Mouse (Mus musculus) hindbrain, postnatal 0 days (tissue): ENCODE results near the gene Gpx5. TPM values are rescaled to one million over a fixed set of nuclear protein-coding genes. Genes with fewer than 3 reads are reported as not detected.
A peak's percentile ranks its signal among the peaks of the same experiment; 100 is the strongest.

Experiments used
- ATAC-seq: fragments of 200-750 bp; cut with Nextera tagmentation; 2 replicates; pipeline ENCODE4 v1.8.0; 2017; ENCODE audit warnings: mild to moderate bottlenecking, moderate TSS enrichment, moderate library complexity
- DNase-seq: peaks from one replicate; pipeline ENCODE4 v3.0.0-alpha.2; 2015; ENCODE audit warnings: low spot score
- H3K27ac ChIP-seq: fragments of 300-500 bp; sonication (generic); 2 replicates; pipeline ENCODE4 v1.5.1; 2014; ENCODE audit warnings: mild to moderate bottlenecking
- H3K27me3 ChIP-seq: fragments of 300-500 bp; sonication (generic); 2 replicates; pipeline ENCODE4 v1.6.1; 2014; ENCODE audit warnings: low read length, mixed read lengths; ENCODE audit not compliant: insufficient read depth
- H3K36me3 ChIP-seq: fragments of 300-500 bp; sonication (generic); 2 replicates; pipeline ENCODE4 v1.6.1; 2014; ENCODE audit warnings: low read length, mixed read lengths; ENCODE audit not compliant: insufficient read depth
- H3K4me1 ChIP-seq: fragments of 300-500 bp; sonication (generic); 2 replicates; pipeline ENCODE4 v1.6.1; 2014; ENCODE audit warnings: antibody characterized with exemption, low read length, mixed read lengths; ENCODE audit not compliant: insufficient read depth
- H3K4me2 ChIP-seq: fragments of 300-500 bp; sonication (generic); 2 replicates; pipeline ENCODE4 v1.6.1; 2014; ENCODE audit warnings: low read depth, mild to moderate bottlenecking, low read length, moderate library complexity, mixed read lengths
- H3K4me3 ChIP-seq: fragments of 300-500 bp; sonication (generic); 2 replicates; pipeline ENCODE4 v1.5.1; 2014; ENCODE audit warnings: low read length
- H3K9ac ChIP-seq: fragments of 300-500 bp; sonication (generic); replicated peaks from 2 replicates; pipeline ENCODE4 v1.6.1; 2014; ENCODE audit warnings: mild to moderate bottlenecking, low read length, moderate library complexity, mixed read lengths
- H3K9me3 ChIP-seq: fragments of 300-500 bp; sonication (generic); 2 replicates; pipeline ENCODE4 v1.6.1; 2016; ENCODE audit warnings: low read length, mixed read lengths
- CTCF ChIP-seq: IDR thresholded peaks from 2 replicates; pipeline ENCODE4 v1.5.1; 2016; ENCODE audit warnings: antibody characterized with exemption, control low read depth, low read depth
- WGBS: fragments of 180-500 bp; shearing (Covaris S2); extraction: QIAGEN DNeasy Blood & Tissue Kit; methylation state at CpG from one replicate; pipeline ENCODE4 v1.1.7; 2014; 5-methylcytosine and 5-hydroxymethylcytosine counted together
- polyA plus RNA-seq: library from polyadenylated mRNA; unstranded; fragments of >200 nt; fragmentation: Nextera tagmentation; extraction: Ambion mirVana; gene quantifications from 2 replicates; pipeline ENCODE4 v1.2.1, GENCODE M21; 2015
- total RNA-seq: library from RNA; depleted of rRNA; stranded (reverse); fragments of >200 nt; gene quantifications from 2 replicates; pipeline ENCODE4 v1.2.3, GENCODE M21; 2014

Gene Gpx5
- total and polyA plus RNA-seq, 2 experiments from 2014 or later: not detected

DNA sequence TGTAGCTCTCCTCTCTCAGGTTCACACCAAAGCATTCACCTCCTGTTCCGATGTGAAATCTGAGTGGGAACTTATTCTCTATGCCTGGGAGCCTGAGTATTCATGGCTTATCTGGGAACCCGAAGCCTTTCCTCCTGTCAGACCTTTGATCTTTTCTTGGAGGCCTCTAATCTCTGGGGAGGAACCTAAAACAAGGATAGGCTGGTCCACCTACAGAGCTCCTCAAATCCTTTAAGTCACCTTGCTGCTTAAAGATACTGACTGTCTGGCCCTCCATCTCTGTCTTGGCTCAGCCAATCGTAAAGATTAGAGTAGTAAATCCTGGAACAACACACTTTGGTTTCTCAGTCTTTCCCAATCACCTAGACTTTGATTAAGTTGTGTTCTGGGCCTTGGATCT lies 6.0 kb upstream of the Gpx5 start:
- Histone ChIP-seq H3K4me2 (no peak overlapping the region), H3K9me3 (no peaks in the 10 kb centered on the region), H3K4me1 (no peaks in the 10 kb centered on the region), H3K4me3 (no peak overlapping the region), H3K27me3 (no peaks in the 10 kb centered on the region), H3K36me3 (no peaks in the 10 kb centered on the region), H3K9ac (no peak overlapping the region), H3K27ac (no peak overlapping the region)
- DNase-seq (no peak), ATAC-seq (no peak)
- WGBS: 61% methylated on average over 3 of the region's 3 CpGs
- no peak for TF ChIP-seq CTCF

DNA sequence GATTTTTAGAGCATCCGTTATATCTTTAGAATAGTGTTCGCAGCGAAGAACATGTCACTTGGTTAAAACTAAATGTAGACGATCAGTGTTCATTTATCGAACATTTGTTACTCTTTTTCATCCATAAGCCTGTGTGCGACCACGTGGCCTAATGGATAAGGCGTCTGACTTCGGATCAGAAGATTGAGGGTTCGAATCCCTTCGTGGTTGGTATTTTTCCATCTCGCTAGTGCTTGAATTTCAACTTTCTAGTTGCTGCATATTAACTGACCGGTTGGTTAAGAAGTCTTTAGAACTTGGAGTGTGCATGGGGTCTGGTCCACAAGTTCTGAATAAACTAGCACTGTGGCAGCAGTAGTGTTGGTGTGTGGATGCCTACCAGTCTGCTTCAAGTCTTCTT lies 13.0 kb downstream of the Gpx5 start:
- H3K27me3 ChIP-seq: no peaks in the 10 kb centered on the region
- H3K36me3 ChIP-seq: no peaks in the 10 kb centered on the region
- H3K4me3 ChIP-seq: peak overlapping the region; percentile 46
- no peak overlapping the region for H3K27ac ChIP-seq
- H3K9ac ChIP-seq: peak overlapping the region; percentile 22; the same call in 1 of the 2 replicates
- no peak for TF ChIP-seq CTCF
- DNase-seq (peak; percentile 94), ATAC-seq (peak; percentile 86)
- H3K9me3 ChIP-seq: no peaks in the 10 kb centered on the region
- H3K4me1 ChIP-seq: 0 out of 2 replicates have a peak, but pooled peaks cover 7% of the 10 kb centered on the region
- WGBS: under 1% methylated on average over 13 of the region's 13 CpGs
- peak overlapping the region; percentile 63 for H3K4me2 ChIP-seq

DNA sequence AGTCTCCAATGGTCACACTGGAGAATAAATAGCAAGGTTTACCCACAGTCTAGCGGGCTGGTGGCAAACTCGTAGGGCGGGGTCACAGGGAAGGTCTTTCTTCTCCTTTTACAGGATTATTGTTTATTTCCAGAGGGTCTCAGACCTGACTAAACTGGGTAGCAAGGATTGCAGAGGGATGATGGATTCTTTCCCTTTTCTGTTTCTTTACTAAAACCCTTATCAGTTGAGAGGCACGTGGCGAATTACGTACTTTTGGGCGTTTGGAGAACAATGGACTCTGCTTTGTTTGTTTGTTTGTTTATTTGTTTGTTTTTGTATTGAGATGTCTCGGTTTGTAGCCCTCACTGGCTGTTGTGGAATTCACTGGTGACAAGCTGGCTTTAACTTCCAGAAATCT lies 13.5 kb downstream of the Gpx5 start:
- peak; percentile 27 for ATAC-seq
- WGBS: 6% methylated on average over 8 of the region's 8 CpGs

DNA sequence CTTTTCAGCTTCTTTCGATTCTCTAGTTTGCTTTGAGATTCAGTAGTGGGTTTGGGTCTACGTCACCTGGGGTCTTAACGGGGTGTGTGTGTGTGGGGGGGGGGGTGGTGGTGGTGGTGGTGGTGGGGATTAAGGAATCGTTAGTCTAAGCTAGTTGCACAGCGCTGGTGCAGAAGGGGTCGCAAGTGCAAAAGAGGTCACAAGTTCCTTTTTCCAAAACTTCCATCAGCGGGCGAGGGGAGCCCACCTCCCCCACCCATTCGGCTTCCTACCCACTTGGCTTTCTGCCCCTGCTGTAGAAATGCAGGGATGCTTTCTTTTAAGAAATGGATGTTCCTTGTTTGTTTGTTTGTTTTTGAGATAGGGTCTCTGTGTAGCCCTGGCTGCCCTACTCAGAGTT lies 16.0 kb downstream of the Gpx5 start:
- WGBS: 0% methylated on average over 9 of the region's 9 CpGs
- Histone ChIP-seq H3K4me1 (0 out of 2 replicates have a peak, but pooled peaks cover 7% of the 10 kb centered on the region), H3K27ac (no peak overlapping the region), H3K36me3 (no peaks in the 10 kb centered on the region), H3K4me3 (peak overlapping the region; percentile 51), H3K9me3 (no peaks in the 10 kb centered on the region), H3K4me2 (peak overlapping the region; percentile 73), H3K27me3 (no peaks in the 10 kb centered on the region), H3K9ac (peak overlapping the region; percentile 47; the same call in 1 of the 2 replicates)
- TF ChIP-seq CTCF: no peak
- DNase-seq (peak; percentile 18), ATAC-seq (no peak)

More for the DNA sequence above, 13.5 kb downstream of the Gpx5 start:
- H3K27me3 ChIP-seq: no peaks in the 10 kb centered on the region
- peak overlapping the region; percentile 22 for H3K9ac ChIP-seq
- DNase-seq: peak; percentile 1
- H3K4me3 ChIP-seq: peak overlapping the region; percentile 46
- no peaks in the 10 kb centered on the region for H3K36me3 ChIP-seq
- no peaks in the 10 kb centered on the region for H3K9me3 ChIP-seq
- no peak for TF ChIP-seq CTCF
- H3K4me2 ChIP-seq: peak overlapping the region; percentile 63
- H3K4me1 ChIP-seq: 0 out of 2 replicates have a peak, but pooled peaks cover 7% of the 10 kb centered on the region
- no peak overlapping the region for H3K27ac ChIP-seq

DNA sequence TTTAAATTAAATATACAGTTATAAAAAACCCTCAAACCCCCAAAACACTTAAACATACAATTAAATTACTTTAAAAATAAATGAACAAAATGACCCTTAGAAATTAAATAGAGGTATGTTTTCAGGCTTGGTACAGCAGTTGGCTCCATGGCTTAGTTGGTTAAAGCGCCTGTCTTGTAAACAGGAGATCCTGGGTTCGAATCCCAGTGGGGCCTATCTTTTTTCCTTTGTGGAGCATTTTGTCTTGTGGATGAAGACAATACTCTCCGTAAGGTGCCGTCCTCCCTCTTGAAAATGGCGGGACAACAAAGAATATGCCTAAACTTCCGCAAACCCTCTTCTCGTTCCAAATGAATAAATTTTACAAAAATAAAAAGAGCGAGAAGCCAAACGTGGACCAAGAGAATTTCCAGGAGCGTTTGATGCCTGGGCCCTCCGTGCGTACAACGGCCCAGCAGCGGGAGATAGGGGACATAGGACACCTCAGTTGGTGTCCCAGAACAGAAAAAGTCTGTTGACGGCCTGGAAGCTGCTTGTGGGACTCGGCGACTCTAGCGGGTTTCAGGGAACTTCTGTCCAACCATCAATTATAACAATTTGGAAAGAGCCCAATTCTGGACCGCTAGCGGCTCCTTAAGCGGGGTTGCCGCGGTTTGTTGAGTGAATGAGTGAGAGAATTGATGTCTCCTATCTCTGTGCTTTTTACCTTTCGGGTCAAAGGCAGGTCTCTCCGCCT lies 16.5 kb downstream of the Gpx5 start:
- no peaks in the 10 kb centered on the region for H3K9me3 ChIP-seq
- ATAC-seq: peak; percentile 78
- H3K27ac ChIP-seq: no peak overlapping the region
- H3K27me3 ChIP-seq: no peaks in the 10 kb centered on the region
- WGBS: under 1% methylated on average over 25 of the region's 25 CpGs
- H3K4me3 ChIP-seq: peak overlapping the region; percentile 51
- H3K36me3 ChIP-seq: no peaks in the 10 kb centered on the region
- no peak for TF ChIP-seq CTCF
- H3K4me2 ChIP-seq: peak overlapping the region; percentile 73
- H3K4me1 ChIP-seq: 0 out of 2 replicates have a peak, but pooled peaks cover 7% of the 10 kb centered on the region
- peak overlapping the region; percentile 47 for H3K9ac ChIP-seq
- DNase-seq: peak; percentile 88

DNA sequence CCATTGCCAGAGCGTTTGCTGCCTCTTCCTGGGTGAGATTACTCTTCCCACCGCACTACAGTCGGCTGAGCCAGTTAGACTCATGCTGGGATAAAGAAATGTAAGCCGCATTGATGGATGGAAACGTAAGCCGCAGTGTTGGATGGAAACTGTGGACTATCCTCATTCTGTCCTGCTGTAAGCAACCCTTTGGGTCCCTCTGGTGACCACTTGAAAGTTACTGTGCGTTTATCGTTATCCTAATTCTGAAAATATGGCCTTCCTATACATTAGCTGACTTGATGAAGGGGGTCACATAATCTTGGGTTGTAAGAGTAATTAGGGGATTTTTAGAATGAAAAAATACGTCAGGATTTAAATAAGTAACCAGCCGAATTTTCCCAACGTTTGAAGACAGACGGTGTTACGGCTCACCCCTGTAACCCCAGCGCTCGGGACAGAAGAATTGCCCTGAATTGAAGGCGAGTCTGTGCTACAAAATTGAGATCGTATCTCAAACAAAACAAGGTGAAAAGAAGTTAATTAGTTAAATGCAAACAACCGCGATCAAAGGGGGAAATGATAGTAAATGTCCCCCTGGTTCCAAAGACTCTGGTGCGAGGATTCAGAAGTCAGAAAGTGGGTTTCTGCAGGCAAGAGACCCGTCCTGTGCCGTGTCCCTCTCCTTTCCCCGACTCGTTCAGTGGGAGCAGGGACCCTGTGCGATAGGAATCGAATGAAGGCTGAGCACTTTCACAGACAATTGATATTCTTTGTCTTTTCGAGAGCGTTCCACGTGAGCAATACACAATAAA lies 17.3 kb downstream of the Gpx5 start:
- H3K36me3 ChIP-seq: no peaks in the 10 kb centered on the region
- peak overlapping the region; percentile 73 for H3K4me2 ChIP-seq
- H3K27me3 ChIP-seq: no peaks in the 10 kb centered on the region
- peak; percentile 78 for DNase-seq
- peak overlapping the region; percentile 51 for H3K4me3 ChIP-seq
- H3K4me1 ChIP-seq: 0 out of 2 replicates have a peak, but pooled peaks cover 7% of the 10 kb centered on the region
- H3K27ac ChIP-seq: no peak overlapping the region
- peak; percentile 59 for TF ChIP-seq CTCF
- H3K9ac ChIP-seq: peak overlapping the region; percentile 47
- WGBS: under 1% methylated on average over 29 of the region's 29 CpGs
- peak; percentile 55; the same call in 1 of the 2 replicates for ATAC-seq
- H3K9me3 ChIP-seq: no peaks in the 10 kb centered on the region
